ENCODE assay signal across 23 mouse cellular contexts in the genomic region with DNA sequence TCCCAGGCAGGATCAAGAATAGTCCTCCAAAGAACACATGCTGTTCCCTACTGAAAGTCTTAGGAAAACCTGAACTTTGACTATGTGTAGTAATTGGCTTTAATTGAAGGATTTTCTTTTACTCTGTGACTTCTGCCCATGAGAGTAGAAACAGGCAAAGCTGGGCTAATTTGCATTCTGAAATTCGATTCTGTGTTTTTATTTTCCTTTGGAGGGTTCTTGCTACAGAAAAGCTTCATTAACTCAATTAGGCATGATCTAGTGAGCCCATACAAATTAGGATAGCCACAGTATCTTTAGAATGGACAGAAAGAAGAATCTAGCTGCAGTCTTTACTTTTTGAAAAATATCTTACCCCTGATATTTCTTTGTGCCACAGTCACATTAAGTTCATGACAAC.
A peak's percentile ranks its signal among the peaks of the same experiment; 100 is the strongest.
DNase-seq lines count a peak whose midpoint lies in the region; ATAC-seq and TF ChIP-seq lines count a peak whose summit lies in the region.
"Had no signal": no experiment of that assay in that cellular context is flagged by ENCODE, and none has a peak within 500 bp of the region (broad histone marks: within the 10 kb centered on the region; RNA-seq: fewer than 3 reads in every experiment).

No protein-coding gene starts in this region.

- ATAC-seq in hindbrain, embryonic 16.5 days = peak; percentile 45; the same call in 1 of the 2 replicates
- no peak for ATAC-seq in hindbrain, postnatal 0 days
- ATAC-seq in neural tube, embryonic 13.5 days (ENCODE audit: low read depth) = peak; percentile 63
- ATAC-seq in neural tube, embryonic 15.5 days (ENCODE audit: low FRiP score) = no peak
- ATAC-seq: activated CD4-positive, CD25-positive, alpha-beta regulatory T cell, adult 4 months; CD4-positive, CD25-positive, alpha-beta regulatory T cell, adult 4 months; forebrain, postnatal 0 days; inflammation-experienced regulatory T-cells, adult 6 months had no signal

- H3K9me3 ChIP-seq in hindbrain, embryonic 16.5 days (ENCODE audit: control insufficient read depth, low read length) = no peaks in the 10 kb centered on the region
- no peaks in the 10 kb centered on the region for H3K9me3 ChIP-seq in hindbrain, postnatal 0 days (ENCODE audit: low read length)
- H3K9me3 ChIP-seq in neural tube, embryonic 13.5 days = no peaks in the 10 kb centered on the region
- no peaks in the 10 kb centered on the region for H3K9me3 ChIP-seq in neural tube, embryonic 15.5 days (replicated peaks)
- H3K9me3 ChIP-seq: forebrain, embryonic 10.5 days; hindbrain, embryonic 12.5 days; hindbrain, embryonic 15.5 days had no signal

- no peaks in the 10 kb centered on the region for H3K27me3 ChIP-seq in hindbrain, embryonic 16.5 days (replicated peaks; ENCODE audit: control insufficient read depth, insufficient read depth, low read length)
- no peaks in the 10 kb centered on the region for H3K27me3 ChIP-seq in hindbrain, postnatal 0 days (ENCODE audit: insufficient read depth, low read length)
- H3K27me3 ChIP-seq in neural tube, embryonic 13.5 days = no peaks in the 10 kb centered on the region
- no peaks in the 10 kb centered on the region for H3K27me3 ChIP-seq in neural tube, embryonic 15.5 days (replicated peaks)
- H3K27me3 ChIP-seq: hindbrain, embryonic 12.5 days; hindbrain, embryonic 15.5 days had no signal

- TF ChIP-seq CTCF in hindbrain, postnatal 0 days (IDR thresholded peaks at IDR 0.05; ENCODE audit: low read depth) = no peak
- no peak for TF ChIP-seq CTCF in brain, embryonic 14.5 days (IDR thresholded peaks at IDR 0.05; ENCODE audit: borderline replicate concordance, extremely low read depth, insufficient read depth, insufficient read length)

- no peak for TF ChIP-seq POLR2A in brain, embryonic 14.5 days (IDR thresholded peaks at IDR 0.05; ENCODE audit: borderline replicate concordance, extremely low read depth, insufficient read depth, insufficient read length, poor library complexity, severe bottlenecking)

- no peaks in the 10 kb centered on the region for H3K36me3 ChIP-seq in hindbrain, embryonic 16.5 days (ENCODE audit: control insufficient read depth, insufficient read depth, low read length)
- no peaks in the 10 kb centered on the region for H3K36me3 ChIP-seq in hindbrain, postnatal 0 days (ENCODE audit: insufficient read depth, low read length)
- no peaks in the 10 kb centered on the region for H3K36me3 ChIP-seq in neural tube, embryonic 13.5 days
- H3K36me3 ChIP-seq in neural tube, embryonic 15.5 days = no peaks in the 10 kb centered on the region
- H3K36me3 ChIP-seq: forebrain, embryonic 10.5 days; hindbrain, embryonic 12.5 days; hindbrain, embryonic 15.5 days had no signal

- 8% methylated on average over 1 of the region's 1 CpGs for WGBS in hindbrain, embryonic 16.5 days
- WGBS in hindbrain, postnatal 0 days = 10% methylated on average over 1 of the region's 1 CpGs
- WGBS in neural tube, embryonic 13.5 days = 9% methylated on average over 1 of the region's 1 CpGs
- WGBS in neural tube, embryonic 15.5 days = 20% methylated on average over 1 of the region's 1 CpGs

- H3K9ac ChIP-seq in hindbrain, embryonic 16.5 days (ENCODE audit: low read depth, low read length) = no peak overlapping the region
- H3K9ac ChIP-seq in hindbrain, postnatal 0 days (replicated peaks; ENCODE audit: low read length) = no peak overlapping the region
- H3K9ac ChIP-seq in neural tube, embryonic 13.5 days = no peak overlapping the region
- no peak overlapping the region for H3K9ac ChIP-seq in neural tube, embryonic 15.5 days (replicated peaks)
- H3K9ac ChIP-seq: forebrain, postnatal 0 days; hindbrain, embryonic 12.5 days; hindbrain, embryonic 15.5 days had no signal

- H3K4me2 ChIP-seq in hindbrain, embryonic 16.5 days (ENCODE audit: low read length) = no peak overlapping the region
- no peak overlapping the region for H3K4me2 ChIP-seq in hindbrain, postnatal 0 days (ENCODE audit: low read depth, low read length)
- H3K4me2 ChIP-seq in neural tube, embryonic 13.5 days = no peak overlapping the region
- H3K4me2 ChIP-seq in neural tube, embryonic 15.5 days = no peak overlapping the region
- H3K4me2 ChIP-seq: heart, embryonic 11.5 days; hindbrain, embryonic 12.5 days; hindbrain, embryonic 15.5 days had no signal

- no peaks in the 10 kb centered on the region for H3K4me1 ChIP-seq in hindbrain, embryonic 16.5 days (ENCODE audit: control insufficient read depth, insufficient read depth, low read depth, low read length)
- H3K4me1 ChIP-seq in hindbrain, postnatal 0 days (ENCODE audit: insufficient read depth, low read length) = no peaks in the 10 kb centered on the region
- peaks cover 10% of the 10 kb centered on the region; the same call in 1 of the 2 replicates for H3K4me1 ChIP-seq in neural tube, embryonic 13.5 days (replicated peaks)
- no peaks in the 10 kb centered on the region for H3K4me1 ChIP-seq in neural tube, embryonic 15.5 days
- H3K4me1 ChIP-seq: hindbrain, embryonic 12.5 days had no signal

- no peak overlapping the region for H3K4me3 ChIP-seq in hindbrain, embryonic 16.5 days (ENCODE audit: low read length)
- H3K4me3 ChIP-seq in hindbrain, postnatal 0 days (ENCODE audit: low read length) = no peak overlapping the region
- H3K4me3 ChIP-seq in neural tube, embryonic 13.5 days = no peak overlapping the region
- no peak overlapping the region for H3K4me3 ChIP-seq in neural tube, embryonic 15.5 days (replicated peaks)
- H3K4me3 ChIP-seq: forebrain, embryonic 10.5 days; gastrocnemius, adult 2 months; hindbrain, embryonic 12.5 days; hindbrain, embryonic 15.5 days had no signal

- H3K27ac ChIP-seq in hindbrain, embryonic 16.5 days (ENCODE audit: low read depth, low read length) = no peak overlapping the region
- no peak overlapping the region for H3K27ac ChIP-seq in hindbrain, postnatal 0 days
- no peak overlapping the region for H3K27ac ChIP-seq in neural tube, embryonic 13.5 days (replicated peaks)
- no peak overlapping the region for H3K27ac ChIP-seq in neural tube, embryonic 15.5 days (replicated peaks)
- H3K27ac ChIP-seq: forebrain, embryonic 10.5 days; gastrocnemius, adult 2 months; hindbrain, embryonic 12.5 days; hindbrain, embryonic 15.5 days had no signal

- DNase-seq in hindbrain, postnatal 0 days (ENCODE audit: low spot score) = no peak
- peak; percentile 24 for DNase-seq in brain, embryonic 14.5 days (ENCODE audit: low read depth)
- peak; percentile 66 for DNase-seq in retina, postnatal 1 day
- DNase-seq in right cerebral cortex, adult 18-20 months = no peak
- DNase-seq: adrenal gland, adult 8-10 months; adrenal gland, postnatal 25 days; cerebellum, adult 18-20 months; cerebellum, adult 9-10 months; cerebellum, postnatal 14 days; forebrain, postnatal 0 days; gastrocnemius, adult 2 months; gastrocnemius, postnatal 14 days; heart, adult 11 months had no signal

Comparison
In these comparisons a context has a peak if more than half of its experiments do, and no peak if none do; other contexts are left out.
1. ATAC-seq: peak in hindbrain, embryonic 16.5 days (single experiment) and neural tube, embryonic 13.5 days (single experiment); none in hindbrain, postnatal 0 days (single experiment) and neural tube, embryonic 15.5 days (single experiment).
2. DNase-seq: peak in brain, embryonic 14.5 days (single experiment) and retina, postnatal 1 day (single experiment); none in hindbrain, postnatal 0 days (single experiment) and right cerebral cortex, adult 18-20 months (single experiment).